In the genomic region with DNA sequence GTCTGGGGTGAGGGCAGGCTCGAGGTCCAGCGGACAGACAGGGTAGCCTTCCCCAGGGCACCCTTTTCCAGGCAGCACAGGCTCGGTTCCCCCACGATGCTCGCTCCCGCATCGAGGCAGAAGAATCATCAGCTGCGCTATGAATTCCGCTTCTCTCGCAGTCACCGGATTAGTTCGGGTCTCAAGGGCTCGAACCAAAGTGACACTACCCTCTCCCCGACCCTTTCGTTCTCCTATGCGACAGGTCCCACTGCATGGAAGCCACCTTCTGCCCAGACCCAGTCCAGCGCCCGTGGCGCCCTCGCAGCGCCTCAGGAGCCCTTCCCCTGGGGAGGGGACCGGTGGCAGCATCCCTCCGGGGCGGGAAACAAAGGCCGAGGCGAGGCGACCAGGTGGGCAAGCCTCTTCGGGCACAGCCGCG, we compare ENCODE assay signal across 8 mouse cellular contexts. TPM values are rescaled to one million over a fixed set of nuclear protein-coding genes. Genes with fewer than 3 reads are reported as not detected.
DNase-seq lines count a peak whose midpoint lies in the region; ATAC-seq and TF ChIP-seq lines count a peak whose summit lies in the region.

No protein-coding gene starts in this region.

- intact Hi-C loops in left cerebral cortex, postnatal 10 days (cut with DNase I) = loop anchor here (2.0 to 5.0 kb wide), 2 partner anchors 81 to 236 kb away; no protein-coding TSS in a partner anchor
- intact Hi-C loops in left cerebral cortex, postnatal 14 days (cut with DNase I) = loop anchor here (2.0 kb wide), 2 partner anchors 236 to 270 kb away; no protein-coding TSS in a partner anchor

- peak overlapping the region; percentile 81 for H3K4me3 ChIP-seq in forebrain, postnatal 0 days (ENCODE audit: low read depth, low read length)
- peak overlapping the region; percentile 25 to 43 for H3K4me3 ChIP-seq in liver, embryonic 14.5 days (ENCODE audit: insufficient read depth in 1 of 2, low read depth in 2 of 2, low read length in 2 of 2)
- peak overlapping the region; percentile 71 for H3K4me3 ChIP-seq in stomach, embryonic 16.5 days (replicated peaks; ENCODE audit: low read length)

- no peaks in the 10 kb centered on the region for H3K27me3 ChIP-seq in forebrain, postnatal 0 days (ENCODE audit: insufficient read depth, low read length)
- H3K27me3 ChIP-seq in liver, embryonic 14.5 days (ENCODE audit: control insufficient read depth, insufficient read depth, low read length) = peaks cover 33% of the 10 kb centered on the region
- peaks cover 25% of the 10 kb centered on the region for H3K27me3 ChIP-seq in stomach, embryonic 16.5 days (ENCODE audit: control insufficient read depth, insufficient read depth, low read length)

- peak overlapping the region; percentile 74 for H3K4me2 ChIP-seq in forebrain, postnatal 0 days (ENCODE audit: low read depth)
- H3K4me2 ChIP-seq in liver, embryonic 14.5 days (ENCODE audit: low read depth) = peak overlapping the region; percentile 53
- H3K4me2 ChIP-seq in stomach, embryonic 16.5 days (ENCODE audit: low read depth, low read length) = peak overlapping the region; percentile 99

- no peaks in the 10 kb centered on the region for H3K9me3 ChIP-seq in forebrain, postnatal 0 days (ENCODE audit: low read length)
- H3K9me3 ChIP-seq in liver, embryonic 14.5 days (ENCODE audit: control insufficient read depth, low read length) = no peaks in the 10 kb centered on the region
- no peaks in the 10 kb centered on the region for H3K9me3 ChIP-seq in stomach, embryonic 16.5 days (replicated peaks; ENCODE audit: control insufficient read depth, low read length)

- H3K4me1 ChIP-seq in forebrain, postnatal 0 days (ENCODE audit: insufficient read depth) = peaks cover 3% of the 10 kb centered on the region; the same call in 1 of the 2 replicates
- H3K4me1 ChIP-seq in liver, embryonic 14.5 days (replicated peaks; ENCODE audit: control insufficient read depth in 2 of 2, insufficient read depth in 2 of 2, low read length in 1 of 2) = no peaks in the 10 kb centered on the region
- H3K4me1 ChIP-seq in stomach, embryonic 16.5 days (ENCODE audit: control insufficient read depth, insufficient read depth, low read length) = no peaks in the 10 kb centered on the region

- H3K27ac ChIP-seq in forebrain, postnatal 0 days (ENCODE audit: low read depth, low read length) = peak overlapping the region; percentile 71
- H3K27ac ChIP-seq in liver, embryonic 14.5 days = no peak overlapping the region
- H3K27ac ChIP-seq in stomach, embryonic 16.5 days (ENCODE audit: low read length) = no peak overlapping the region; the same call in 1 of the 2 replicates

- no peaks in the 10 kb centered on the region for H3K36me3 ChIP-seq in forebrain, postnatal 0 days (ENCODE audit: insufficient read depth)
- H3K36me3 ChIP-seq in liver, embryonic 14.5 days (replicated peaks; ENCODE audit: control insufficient read depth, insufficient read depth, low read depth) = no peaks in the 10 kb centered on the region
- no peaks in the 10 kb centered on the region for H3K36me3 ChIP-seq in stomach, embryonic 16.5 days (ENCODE audit: control insufficient read depth, insufficient read depth, low read length)

- under 1% methylated on average over 30 of the region's 30 CpGs for WGBS in forebrain, postnatal 0 days
- WGBS in liver, embryonic 14.5 days (ENCODE audit: insufficient replicate concordance) = 2% methylated on average over 29 of the region's 30 CpGs
- under 1% methylated on average over 30 of the region's 30 CpGs for WGBS in stomach, embryonic 16.5 days

- no peak for TF ChIP-seq CTCF in forebrain, postnatal 0 days (IDR thresholded peaks at IDR 0.05; ENCODE audit: low read depth)
- TF ChIP-seq CTCF in liver, embryonic 14.5 days (IDR thresholded peaks at IDR 0.05; ENCODE audit: low read depth) = no peak

- peak overlapping the region; percentile 83 for H3K9ac ChIP-seq in forebrain, postnatal 0 days
- no peak overlapping the region for H3K9ac ChIP-seq in liver, embryonic 14.5 days (replicated peaks)
- peak overlapping the region; percentile 69 for H3K9ac ChIP-seq in stomach, embryonic 16.5 days (ENCODE audit: low read length)

- TF ChIP-seq EP300 in liver, embryonic 14.5 days (IDR thresholded peaks at IDR 0.05; ENCODE audit: low read depth) = no peak

- DNase-seq in left cerebral cortex, postnatal 10 days (ENCODE audit: extremely low spot score in 1 of 2, low spot score in 2 of 2) = peak; percentile 9 to 53
- DNase-seq in left cerebral cortex, postnatal 14 days (ENCODE audit: low spot score in 2 of 2) = no peak
- peak; percentile 37 for DNase-seq in embryo, embryonic 10.5 days (ENCODE audit: low spot score)
- DNase-seq in forebrain, postnatal 0 days = peak; percentile 50
- DNase-seq in liver, embryonic 14.5 days (ENCODE audit: low read depth in 3 of 3, low spot score in 3 of 3) = no peak
- no peak for DNase-seq in thymus, postnatal 0 days (ENCODE audit: low spot score)
- no peak for DNase-seq in testis, postnatal 14 days (ENCODE audit: low spot score)

- ATAC-seq in forebrain, postnatal 0 days = peak; percentile 26
- no peak for ATAC-seq in liver, embryonic 14.5 days (ENCODE audit: insufficient read depth)
- ATAC-seq in stomach, embryonic 16.5 days (ENCODE audit: insufficient read depth, low FRiP score) = peak; percentile 18; the same call in 1 of the 2 replicates

RNA-seq across cellular contexts. Expression of gene Tmem108, which starts 0.5 kb away (rescaled TPM):
- total RNA-seq in left cerebral cortex, postnatal 10 days (2021) = 10 to 100 TPM; 41.6 to 43.7 TPM
- total RNA-seq in left cerebral cortex, postnatal 14 days (2021) = 10 to 100 TPM; 39.3 to 42.5 TPM
- 31.5 and 33.2 TPM in 2 replicates for total RNA-seq in forebrain, postnatal 0 days (2014; rRNA removed)
- 42.7 and 52.7 TPM in 2 replicates for polyA plus RNA-seq in forebrain, postnatal 0 days (2015; fragmentation: Nextera tagmentation; extraction: Ambion mirVana)
- 0.51 and 0.60 TPM in 2 replicates for polyA plus RNA-seq in liver, embryonic 14.5 days (2012; rRNA removed)
- 1.0 and 1.2 TPM in 2 replicates for polyA plus RNA-seq in liver, embryonic 14.5 days (2014; fragmentation: Nextera tagmentation; extraction: Ambion mirVana)
- 9.7 and 10.3 TPM in 2 replicates for polyA plus RNA-seq in stomach, embryonic 16.5 days (2015; fragmentation: Nextera tagmentation; extraction: Ambion mirVana)
- polyA plus RNA-seq in thymus, postnatal 0 days (2015; fragmentation: Nextera tagmentation; extraction: Ambion mirVana) = 11.3 and 11.9 TPM in 2 replicates

Comparison
In these comparisons a context has a peak if more than half of its experiments do, and no peak if none do; other contexts are left out.
1. DNase-seq: peak in left cerebral cortex, postnatal 10 days (2 of 2), embryo, embryonic 10.5 days (single experiment) and forebrain, postnatal 0 days (single experiment); none in left cerebral cortex, postnatal 14 days (0 of 2), liver, embryonic 14.5 days (0 of 3), thymus, postnatal 0 days (single experiment) and testis, postnatal 14 days (single experiment).
2. Peak in every context shown above with its lines, with median percentiles within 50 percentile points of each other: H3K4me2 ChIP-seq and H3K4me3 ChIP-seq.